Mouse (Mus musculus) NIH3T3 (cell line): Measurements from ENCODE around the gene Krcc1.
"Not testable (repeated sequence)": the region's sequence is repeated elsewhere in the genome, so short reads cannot be mapped to it uniquely, and the experiment has no call there.

Experiments used
- DNase-seq: peaks from one replicate; pipeline ENCODE4 v3.0.0-alpha.2; 2012; ENCODE audit warnings: low read depth

Gene Krcc1

GRCm38 (mm10) chr6:71262142-71262833, 9.2 kb upstream of the Krcc1 start:
- no peak for DNase-seq

DNA sequence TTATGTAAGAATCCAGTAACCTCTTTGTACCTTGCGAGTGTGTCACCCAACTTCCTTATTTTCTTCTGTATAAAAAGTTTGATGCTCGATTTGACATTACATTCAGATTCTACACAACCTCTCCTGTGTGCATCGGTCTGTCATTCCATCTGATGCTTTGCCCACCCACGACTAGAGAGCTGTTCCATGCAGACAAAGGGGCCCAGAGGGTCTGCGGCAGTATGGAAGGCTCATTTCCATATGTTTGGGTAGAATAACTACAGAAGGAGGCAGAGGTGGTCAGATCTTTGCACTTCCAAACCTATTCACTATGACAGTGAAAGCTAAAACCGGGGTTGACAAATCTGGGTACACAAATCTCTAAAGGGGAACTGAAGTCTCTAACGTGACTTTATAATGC, 3.9 kb upstream of the Krcc1 start:
- DNase-seq, result not testable (repeated sequence)

GRCm38 (mm10) chr6:71268929-71269685, 2.4 kb upstream of the Krcc1 start:
- DNase-seq, result peak; percentile 44

DNA sequence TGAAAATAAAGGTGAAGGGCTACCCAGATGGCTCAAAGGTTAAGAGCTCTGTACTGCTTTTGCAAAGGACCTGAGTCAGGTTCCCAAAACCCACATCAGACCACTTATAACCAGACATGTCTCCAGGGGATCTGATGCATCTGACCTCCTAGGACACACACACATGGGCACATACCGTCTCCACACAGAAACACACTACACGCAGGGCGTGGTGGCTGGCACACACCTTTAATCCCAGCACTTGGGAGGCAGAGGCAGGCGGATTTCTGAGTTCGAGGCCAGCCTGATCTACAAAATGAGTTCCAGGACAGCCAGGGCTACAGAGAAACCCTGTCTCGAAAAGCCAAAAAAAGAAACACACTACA, 1.8 kb upstream of the Krcc1 start:
- DNase-seq, result not testable (repeated sequence)

DNA sequence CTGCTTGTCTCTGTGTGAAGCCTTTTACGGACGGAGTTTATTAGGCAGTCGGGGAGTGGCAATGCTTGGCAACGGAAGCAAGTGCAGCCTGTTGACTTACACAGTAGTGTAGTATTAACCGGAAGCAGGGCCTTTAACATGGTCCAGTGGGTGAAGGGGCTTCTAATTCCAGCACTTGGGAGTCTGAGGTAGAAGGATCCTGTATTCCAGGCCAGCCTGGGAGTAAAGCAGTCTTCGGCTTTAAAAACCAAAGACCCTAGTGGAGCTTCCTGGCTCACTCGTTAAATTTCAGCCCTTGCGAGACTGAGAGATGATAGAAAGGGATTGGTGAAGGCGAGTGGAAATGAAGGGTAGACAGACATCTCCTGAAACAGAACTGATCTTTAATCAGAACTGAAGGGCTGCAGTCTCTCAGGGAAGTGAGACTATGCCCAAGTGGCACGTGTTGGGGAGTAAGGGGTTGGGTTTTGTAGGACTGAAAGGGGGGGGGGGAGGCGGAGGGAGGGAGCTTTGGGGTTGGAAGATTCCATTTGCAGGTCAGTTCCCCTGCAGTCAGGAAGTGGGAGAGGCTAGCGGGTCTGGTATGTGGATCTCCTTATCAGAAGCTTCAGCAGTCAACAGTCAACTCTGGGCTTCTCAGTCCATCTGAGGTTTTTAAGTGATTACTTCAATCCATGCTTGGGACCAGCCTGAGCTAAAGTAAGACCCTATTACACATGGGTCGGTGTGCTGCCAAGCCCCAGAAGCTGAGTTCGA, 998 bp upstream of the Krcc1 start:
- peak; percentile 65 for DNase-seq

DNA sequence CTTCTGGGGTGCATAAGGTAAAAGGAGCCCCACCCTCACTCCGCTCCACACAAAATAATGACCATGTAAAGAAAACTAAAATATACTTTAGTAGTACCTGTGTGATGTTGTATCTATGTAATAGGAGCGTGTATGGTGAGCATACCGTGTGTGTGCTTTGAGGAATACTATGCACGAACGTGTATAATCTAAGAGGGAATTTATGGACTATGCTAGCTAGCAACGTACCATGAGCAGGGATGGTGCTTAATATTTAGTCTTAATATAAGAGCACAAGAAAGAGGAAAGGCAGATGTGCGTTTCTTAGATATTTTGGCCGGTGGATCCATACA, 454 bp upstream of the Krcc1 start:
- no peak for DNase-seq

- DNase-seq, result peak; percentile 53
Measured at GRCm38 (mm10) chr6:71272316-71272741, 852 bp downstream of the Krcc1 start.

DNA sequence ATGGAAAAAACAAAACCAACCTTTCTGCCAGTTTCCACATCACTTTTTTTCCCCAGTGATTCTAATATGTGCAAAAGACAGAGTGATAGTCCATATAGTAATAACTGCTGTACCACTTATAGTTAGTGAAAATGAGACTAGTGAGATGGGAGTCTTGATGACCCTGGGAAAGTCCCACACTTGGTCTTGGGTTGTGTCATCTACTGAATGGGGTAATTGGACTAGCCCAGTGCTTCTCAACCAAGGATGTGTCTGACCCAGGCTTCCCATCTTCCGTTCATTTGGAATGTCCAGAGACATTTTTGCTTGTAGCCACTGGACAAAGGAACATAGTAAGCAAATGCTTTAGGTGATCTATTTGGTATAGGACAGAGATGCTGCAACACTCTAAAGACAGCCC, 2.2 kb downstream of the Krcc1 start:
- no peak for DNase-seq

GRCm38 (mm10) chr6:71274621-71275020, 3.1 kb downstream of the Krcc1 start:
- no peak for DNase-seq

- peak; percentile 78 for DNase-seq
Measured at GRCm38 (mm10) chr6:71279418-71279817, 7.9 kb downstream of the Krcc1 start.

GRCm38 (mm10) chr6:71293509-71293908, 22.0 kb downstream of the Krcc1 start:
- no peak for DNase-seq

- no peak for DNase-seq
Measured at GRCm38 (mm10) chr6:71295303-71295702, 23.8 kb downstream of the Krcc1 start.

DNA sequence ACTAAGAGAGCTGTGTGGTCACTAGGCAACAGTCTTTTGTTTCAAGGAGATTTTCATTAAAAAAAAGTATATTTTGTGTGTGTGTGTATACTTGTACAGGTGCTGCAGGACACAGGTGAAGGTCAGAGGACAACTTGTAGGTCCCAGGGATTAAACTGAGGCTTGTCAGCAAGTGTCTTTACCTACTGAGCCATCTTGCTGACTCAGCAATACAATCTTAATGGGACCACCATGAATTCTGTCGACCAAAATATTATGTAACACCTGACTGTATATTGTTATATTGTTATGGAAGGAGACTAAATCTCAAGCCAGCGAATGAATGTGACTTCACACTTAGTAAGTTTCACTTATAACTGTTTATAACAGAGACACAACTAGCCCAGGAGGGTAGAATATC, 26.6 kb downstream of the Krcc1 start:
- DNase-seq, result no peak

GRCm38 (mm10) chr6:71298751-71299150, 27.3 kb downstream of the Krcc1 start:
- DNase-seq, result peak; percentile 68

GRCm38 (mm10) chr6:71302097-71302731, 30.7 kb downstream of the Krcc1 start:
- DNase-seq, result peak; percentile 21

GRCm38 (mm10) chr6:71307486-71307885, 36.0 kb downstream of the Krcc1 start:
- no peak for DNase-seq

GRCm38 (mm10) chr6:71321826-71322283, 50.4 kb downstream of the Krcc1 start, which contains the start of gene Smyd1:
Gene Smyd1, minus strand, starts transcription at chr6:71322233.
- no peak for DNase-seq

DNA sequence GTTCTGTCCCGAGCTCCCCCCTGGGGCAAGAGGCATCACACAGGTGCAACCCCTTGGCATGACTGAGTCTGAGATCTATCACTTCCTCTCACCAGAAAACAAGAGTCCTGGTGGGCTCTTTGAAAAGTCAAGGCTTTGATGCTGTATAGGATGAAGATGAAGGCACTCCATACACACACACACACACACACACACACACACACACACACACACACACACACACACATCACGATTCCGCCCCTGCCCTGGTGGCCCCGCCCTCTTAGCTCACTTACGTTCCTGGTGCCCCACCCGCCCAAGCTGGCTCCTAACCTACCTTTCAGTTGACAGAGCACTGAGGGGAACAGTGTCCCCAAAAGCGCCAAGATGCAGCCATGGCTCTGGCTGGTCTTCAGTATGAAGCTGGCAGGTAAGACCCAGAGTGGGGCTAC, 51.0 kb downstream of the Krcc1 start, which contains the start of gene Cd8b1:
Gene Cd8b1 (plus strand): TSS at position 298 of the 431 bp plus-strand sequence.
- DNase-seq, result no peak

DNA sequence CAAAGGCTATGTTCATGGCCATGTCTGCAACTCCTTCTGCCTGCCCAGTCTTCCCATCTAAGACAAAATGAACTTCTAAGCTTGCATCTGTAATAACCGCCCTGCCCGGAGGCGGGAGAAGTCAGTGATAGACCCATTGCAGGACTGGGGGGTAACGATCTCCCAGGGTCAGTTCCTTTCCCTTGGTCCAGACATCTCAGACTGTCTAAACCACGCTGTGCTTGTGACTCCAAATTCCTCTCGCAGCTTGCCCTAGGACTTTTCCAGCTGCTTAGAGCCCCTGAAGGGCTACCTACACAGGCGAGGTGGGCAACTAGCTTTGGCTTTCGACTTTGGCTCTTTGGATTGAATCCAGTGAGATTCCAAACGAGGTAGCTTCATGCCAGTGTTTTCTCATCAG, 53.3 kb downstream of the Krcc1 start:
- no peak for DNase-seq

DNA sequence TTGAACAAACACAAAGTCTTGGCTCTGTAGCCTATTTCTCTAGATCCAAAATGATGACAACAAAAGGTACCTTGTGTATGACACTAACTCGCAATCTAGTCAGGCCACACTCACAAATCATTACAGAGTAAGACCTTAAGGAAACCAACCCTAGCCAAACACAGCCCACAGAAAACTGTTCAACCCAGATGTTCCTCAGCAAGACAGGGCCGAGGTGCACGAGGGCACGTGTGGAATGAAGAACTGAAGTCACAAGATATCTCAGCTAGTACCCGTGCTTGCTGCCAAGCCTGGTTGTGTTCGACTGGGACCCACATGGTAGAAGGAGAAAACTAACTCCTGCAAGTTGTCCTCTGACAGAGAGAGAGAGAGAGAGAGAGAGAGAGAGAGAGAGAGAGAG, 58.4 kb downstream of the Krcc1 start:
- no peak for DNase-seq

- DNase-seq, result no peak
Measured at GRCm38 (mm10) chr6:71330486-71330885, 59.0 kb downstream of the Krcc1 start.

DNA sequence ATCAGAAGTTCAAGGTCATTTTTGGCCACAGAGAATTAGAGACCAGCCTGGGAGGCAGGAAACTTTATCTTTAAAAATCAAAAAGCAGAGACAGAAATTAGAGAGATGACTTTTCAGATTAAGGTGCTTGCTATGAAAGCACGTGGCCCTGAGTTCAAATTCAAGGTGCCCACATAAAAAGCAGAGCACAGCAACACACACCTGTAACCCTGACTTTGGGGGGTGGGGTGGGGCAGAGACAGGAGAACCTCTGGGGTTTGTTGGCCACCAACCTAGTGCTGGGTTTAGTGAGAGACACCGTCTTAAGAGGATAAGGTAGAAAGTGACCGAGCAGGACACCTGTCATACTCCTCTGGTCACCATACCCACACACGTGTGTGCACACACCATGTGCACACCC, 60.0 kb downstream of the Krcc1 start:
- not testable (repeated sequence) for DNase-seq
